Mouse (Mus musculus) telencephalon, adult 2 months (tissue): ENCODE measurements around the gene Rbl2.

Experiments used
- DNase-seq: peaks from one replicate; pipeline ENCODE4 v3.0.0-alpha.2; 2011; ENCODE audit warnings: low read depth, low spot score

Rbl2 gene

GRCm38 (mm10) chr8:91069834-91070233 lies at the start of gene Rbl2:
Rbl2 (plus strand) TSS chr8:91070057.
- DNase-seq, result peak; percentile 94

DNA sequence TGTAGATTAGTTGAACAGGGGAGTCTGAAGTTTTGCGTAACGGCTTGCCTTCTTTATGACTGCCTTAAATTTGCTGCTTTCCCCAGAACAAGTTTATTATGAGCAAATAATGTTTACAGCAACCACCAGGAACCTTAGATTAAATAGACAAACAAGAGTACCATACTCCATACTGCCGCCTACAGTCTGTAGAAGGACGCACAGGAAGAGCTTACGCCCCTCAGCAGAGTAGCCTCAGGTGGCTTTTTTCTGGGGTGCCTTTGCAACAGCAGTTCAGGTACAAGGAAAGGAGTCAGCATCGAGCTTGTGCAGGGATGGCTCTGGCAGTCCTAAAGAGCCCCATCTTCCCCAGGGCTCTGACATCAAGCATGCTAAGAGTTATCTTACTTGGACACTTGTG lies 35.4 kb upstream of the Rbl2 start:
- no peak for DNase-seq

DNA sequence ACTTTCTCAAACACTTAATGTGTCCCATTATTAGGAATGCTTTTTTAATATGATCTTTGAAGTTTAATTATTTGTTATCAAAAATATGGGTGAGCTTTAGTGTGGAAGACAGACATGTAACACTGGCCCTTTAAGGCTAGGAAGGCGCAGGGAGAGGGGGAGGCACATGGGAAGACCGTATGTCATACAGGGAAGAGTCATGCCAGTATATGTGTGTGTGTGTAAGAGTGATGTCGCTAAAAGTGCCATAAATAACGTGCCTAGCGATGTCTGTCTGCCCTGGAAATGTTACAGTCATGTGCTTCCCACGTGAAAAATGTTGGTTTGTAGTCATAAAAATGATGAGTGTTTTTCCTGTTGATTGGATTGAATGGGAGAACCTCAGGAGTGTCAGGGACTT lies 33.0 kb upstream of the Rbl2 start:
- no peak for DNase-seq

- no peak for DNase-seq
These were observed 31.2 kb upstream of the Rbl2 start for GRCm38 (mm10) chr8:91038637-91039036.

- no peak for DNase-seq
These were observed 23.5 kb upstream of the Rbl2 start for GRCm38 (mm10) chr8:91046370-91046769.

- peak; percentile 38 for DNase-seq
These were observed 18.8 kb upstream of the Rbl2 start for GRCm38 (mm10) chr8:91051037-91051436.

DNA sequence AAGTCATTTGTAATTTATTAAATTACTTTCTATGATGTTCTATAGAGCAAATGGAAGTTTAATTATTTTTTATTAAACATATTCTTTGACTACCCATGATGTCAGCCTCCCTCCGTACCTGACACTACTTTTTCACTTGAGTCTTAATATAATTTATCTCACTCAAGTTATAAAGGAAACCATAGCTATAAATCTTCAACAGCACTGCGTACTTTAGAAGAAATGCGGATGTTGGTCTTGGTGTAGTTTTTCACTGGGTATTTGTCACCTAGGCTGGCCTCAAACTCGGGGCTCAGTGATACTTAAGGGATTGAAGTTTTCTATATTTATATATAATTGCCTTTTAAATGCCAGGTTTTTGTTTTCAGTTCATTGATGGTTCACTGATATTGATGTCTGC lies 15.4 kb upstream of the Rbl2 start:
- no peak for DNase-seq

DNA sequence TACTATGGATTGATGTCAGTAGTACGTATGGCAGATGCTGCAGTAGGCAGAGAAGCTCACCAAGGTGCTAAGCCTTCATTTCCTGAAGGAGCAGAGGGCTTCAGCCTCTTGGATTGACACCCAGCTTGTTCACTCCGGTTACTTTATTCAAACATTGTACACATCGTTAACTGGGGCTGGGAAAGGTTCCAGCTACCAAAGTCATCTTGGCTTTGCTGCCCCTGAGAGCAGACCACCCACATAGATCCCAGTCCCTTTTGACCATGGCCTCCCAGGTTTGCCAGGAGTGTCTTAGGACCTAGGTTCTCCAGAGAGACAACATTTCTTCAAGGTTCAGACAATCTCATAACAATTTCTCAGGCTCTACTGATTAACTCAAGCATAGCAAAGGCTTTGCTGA lies 13.0 kb upstream of the Rbl2 start:
- DNase-seq, result no peak

DNA sequence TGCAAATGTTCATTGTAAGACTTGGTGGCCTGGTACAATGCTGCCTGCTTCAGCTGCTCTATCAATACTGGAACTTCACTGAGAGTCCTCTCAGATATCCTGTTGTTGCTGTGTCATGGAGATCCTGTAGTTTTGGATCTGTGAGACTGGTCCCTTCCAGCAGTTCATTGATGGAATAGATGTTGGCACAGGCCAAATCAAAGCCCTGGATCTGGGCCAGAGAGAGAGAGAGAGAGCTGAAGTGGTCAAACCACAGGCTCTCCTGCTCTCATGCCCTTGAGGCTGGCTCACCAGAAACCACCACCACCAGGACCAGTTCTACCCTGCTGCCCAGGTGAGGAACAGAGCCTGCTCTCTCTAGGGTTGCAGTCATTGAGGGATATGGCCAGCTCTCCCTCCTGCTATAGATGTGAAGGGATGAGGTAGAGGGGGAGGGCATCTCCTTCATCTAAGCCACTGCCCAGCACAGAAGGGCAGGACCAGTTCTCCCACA lies 10.7 kb upstream of the Rbl2 start:
- no peak for DNase-seq

DNA sequence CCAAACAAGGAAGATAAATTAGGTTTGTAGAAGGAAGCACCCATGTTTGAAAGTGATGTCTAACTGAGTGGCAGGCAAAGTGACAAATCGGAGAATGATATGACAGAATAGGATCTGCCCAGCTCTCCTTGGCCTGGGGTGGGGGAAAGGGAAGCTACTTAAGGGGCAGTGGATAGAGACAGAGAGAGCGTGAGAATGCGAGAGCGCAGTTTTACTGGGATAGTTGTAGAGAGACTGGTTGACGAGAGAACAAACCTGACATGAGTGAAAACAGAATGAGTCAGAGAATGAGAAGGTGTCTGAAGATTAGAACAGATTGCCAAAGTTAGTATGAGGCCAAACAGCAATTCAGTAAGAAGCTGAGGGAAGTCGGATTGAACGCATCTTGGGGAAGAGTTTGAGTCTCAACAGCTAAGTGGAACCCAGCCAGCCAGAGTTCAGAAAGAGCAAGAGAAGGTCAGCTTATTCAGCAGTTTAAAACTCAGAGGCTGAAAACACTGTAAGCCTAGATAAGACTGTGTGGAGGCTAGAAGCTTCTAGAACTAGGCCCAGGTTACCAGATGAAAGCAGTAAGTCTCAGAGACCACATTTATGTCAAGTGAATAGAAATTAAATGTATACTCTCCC lies 9.9 kb upstream of the Rbl2 start:
- no peak for DNase-seq

- DNase-seq, result no peak
These were observed 9.0 kb upstream of the Rbl2 start for GRCm38 (mm10) chr8:91060555-91061471.

GRCm38 (mm10) chr8:91065179-91065578 lies 4.7 kb upstream of the Rbl2 start:
- DNase-seq, result no peak

- no peak for DNase-seq
These were observed 450 bp upstream of the Rbl2 start for GRCm38 (mm10) chr8:91069407-91069806.

DNA sequence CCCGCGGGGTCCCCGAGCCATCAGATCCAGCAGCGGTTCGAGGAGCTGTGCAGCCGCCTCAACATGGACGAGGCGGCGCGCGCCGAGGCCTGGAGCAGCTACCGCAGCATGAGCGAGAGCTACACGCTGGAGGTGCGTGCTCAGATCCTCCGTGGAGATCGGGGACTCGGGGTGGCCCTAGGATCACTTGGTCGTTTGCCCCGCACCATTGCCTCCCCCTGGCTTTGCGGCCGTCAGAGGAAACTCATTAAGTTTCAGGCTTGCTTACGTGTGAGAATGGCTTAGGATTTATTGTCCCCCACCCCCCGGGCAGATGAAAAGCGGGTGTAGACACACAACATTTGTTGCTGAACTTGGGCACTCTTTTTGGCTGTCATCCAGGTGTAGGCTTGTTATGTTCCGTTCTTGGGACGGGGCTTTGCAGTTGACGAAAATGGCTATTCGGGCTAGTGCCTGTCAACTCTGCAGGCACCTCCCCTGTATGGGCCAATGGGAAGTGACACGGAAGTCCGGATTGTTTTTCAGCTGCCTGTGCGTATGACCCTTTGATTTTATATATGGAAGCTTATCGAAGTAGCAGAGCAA lies 510 bp downstream of the Rbl2 start:
- DNase-seq, result peak; percentile 77

- DNase-seq, result no peak
These were observed 7.4 kb downstream of the Rbl2 start for GRCm38 (mm10) chr8:91077077-91077867.

DNA sequence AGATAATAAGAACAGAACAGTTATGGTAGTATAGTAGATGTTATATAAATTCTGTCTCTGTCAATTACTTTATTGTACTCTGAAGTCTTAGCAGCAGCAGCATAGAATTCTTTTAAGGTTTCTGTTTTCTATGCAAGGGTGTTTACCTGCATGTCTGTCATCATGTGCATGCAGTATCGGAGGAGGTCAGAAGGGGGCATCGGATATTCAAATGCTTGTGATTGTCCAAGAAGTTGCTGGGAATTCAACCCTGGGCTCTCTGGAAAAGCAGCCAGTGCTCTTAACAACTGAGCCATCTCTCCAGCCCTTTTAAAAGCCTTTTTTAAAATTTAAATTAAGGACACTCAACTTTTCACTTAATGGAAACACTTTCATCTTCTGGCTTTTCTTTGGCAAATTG lies 9.8 kb downstream of the Rbl2 start:
- no peak for DNase-seq

- DNase-seq, result no peak
These were observed 12.1 kb downstream of the Rbl2 start for GRCm38 (mm10) chr8:91081911-91082310.

DNA sequence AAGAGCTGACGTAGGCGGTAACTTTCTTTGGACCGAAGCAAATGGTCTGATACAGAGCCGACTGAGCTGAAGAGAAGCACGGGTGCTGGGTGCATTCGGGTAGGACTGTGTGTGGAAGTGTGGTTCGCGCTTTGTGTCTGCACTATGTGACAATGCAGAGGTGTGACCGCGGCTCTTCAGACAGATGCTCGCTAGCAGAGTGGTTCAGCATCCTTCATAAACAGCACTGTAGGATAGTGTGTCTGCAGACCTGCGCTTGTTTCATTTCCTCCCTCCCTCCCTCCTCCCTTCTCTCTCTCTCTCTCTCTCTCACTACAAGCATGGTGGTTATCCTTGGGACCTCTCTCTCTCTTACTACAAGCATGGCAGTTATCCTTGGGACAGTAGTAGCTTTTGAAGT lies 12.6 kb downstream of the Rbl2 start:
- DNase-seq, result no peak

DNA sequence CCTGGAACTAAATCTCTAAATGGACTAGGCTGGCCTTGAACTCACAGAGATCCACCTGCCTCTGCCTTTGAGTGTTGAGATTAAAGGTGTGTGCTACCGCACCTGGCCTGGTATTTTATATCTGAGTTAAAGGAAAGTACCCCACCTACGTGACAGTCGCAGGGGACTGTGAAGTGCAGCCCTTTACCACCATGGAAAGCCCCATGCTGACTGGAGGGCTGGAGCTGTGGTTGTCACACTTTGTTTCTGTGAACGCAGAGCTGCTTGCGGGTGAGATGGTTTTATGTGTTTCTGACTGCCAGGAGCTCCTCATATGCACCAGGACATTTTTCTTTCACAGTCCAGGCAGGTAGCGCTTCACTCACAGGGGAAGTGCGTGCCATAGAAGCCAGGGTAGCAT lies 18.6 kb downstream of the Rbl2 start:
- no peak for DNase-seq

- DNase-seq, result no peak
These were observed 19.7 kb downstream of the Rbl2 start for GRCm38 (mm10) chr8:91089601-91090000.

GRCm38 (mm10) chr8:91094135-91094534 lies 24.3 kb downstream of the Rbl2 start:
- DNase-seq, result no peak

DNA sequence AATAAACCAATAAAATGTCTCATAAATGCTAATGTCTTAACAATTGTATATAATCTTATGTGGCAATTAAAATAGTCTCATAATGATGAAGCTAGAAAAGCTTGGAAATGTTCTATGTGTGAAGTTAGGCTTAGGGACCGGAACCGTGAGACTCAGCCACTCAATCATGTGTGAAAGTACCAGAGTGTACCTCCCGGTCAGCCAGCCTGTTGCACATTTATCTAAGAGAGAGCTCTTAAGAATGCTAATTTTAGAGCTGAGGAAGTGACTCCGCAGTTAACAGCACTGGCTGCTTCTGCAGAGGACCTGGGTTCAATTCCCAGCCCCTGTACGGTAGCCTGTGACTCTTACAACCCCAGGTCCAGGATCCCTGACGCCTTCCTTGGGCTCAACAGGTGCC lies 28.2 kb downstream of the Rbl2 start:
- no peak for DNase-seq
